Mouse (Mus musculus): Measurements from ENCODE around the gene Qars. TPM values are rescaled to one million over a fixed set of nuclear protein-coding genes. Genes with fewer than 3 reads are reported as not detected.
A peak's percentile ranks its signal among the peaks of the same experiment; 100 is the strongest.

Gene Qars
- 70.2 and 70.5 TPM in 2 replicates for polyA plus RNA-seq (2015; fragmentation: Nextera tagmentation; extraction: Ambion mirVana)

GRCm38 (mm10) chr9:108507619-108508434 lies at the start of gene Qars:
TSS of gene Qars (plus strand) at chr9:108507706.
- Histone ChIP-seq H3K4me2 (replicated peaks) (peak within 1 kb of the TSS; percentile 75), H3K9ac (replicated peaks) (peak within 1 kb of the TSS; percentile 64), H3K4me1 (replicated peaks) (peaks cover 19% of the 10 kb centered on the region), H3K4me3 (replicated peaks) (peak within 1 kb of the TSS; percentile 60), H3K27ac (peak within 1 kb of the TSS; percentile 79), H3K36me3 (peaks cover 38% of the 10 kb centered on the region), H3K27me3 (no peaks in the 10 kb centered on the region), H3K9me3 (no peaks in the 10 kb centered on the region)
- under 1% methylated on average over 37 of the region's 37 CpGs for WGBS
- peak; percentile 98 for ATAC-seq

- WGBS: 82% methylated on average over 1 of the region's 1 CpGs
- H3K36me3 ChIP-seq: peaks cover 28% of the 10 kb centered on the region
- peak; percentile 49 for ATAC-seq
- peak overlapping the region; percentile 85; the same call in 1 of the 2 replicates for H3K27ac ChIP-seq
- no peaks in the 10 kb centered on the region for H3K9me3 ChIP-seq
- H3K4me3 ChIP-seq (replicated peaks): peak overlapping the region; percentile 89
- H3K27me3 ChIP-seq: 0 out of 2 replicates have a peak, but pooled peaks cover 2% of the 10 kb centered on the region
- peaks cover 17% of the 10 kb centered on the region for H3K4me1 ChIP-seq (replicated peaks)
- peak overlapping the region; percentile 81 for H3K4me2 ChIP-seq (replicated peaks)
- H3K9ac ChIP-seq (replicated peaks): no peak overlapping the region
Measured at GRCm38 (mm10) chr9:108459939-108460318, 47.6 kb upstream of the Qars start.

GRCm38 (mm10) chr9:108460319-108461178 lies 47.0 kb upstream of the Qars start, which contains the start of gene Ccdc71:
TSS of gene Ccdc71 (plus strand) at chr9:108460527.
- Histone ChIP-seq H3K9ac (replicated peaks) (peak within 1 kb of the TSS; percentile 91), H3K4me3 (replicated peaks) (peak within 1 kb of the TSS; percentile 89), H3K27me3 (0 out of 2 replicates have a peak, but pooled peaks cover 2% of the 10 kb centered on the region), H3K9me3 (no peaks in the 10 kb centered on the region), H3K4me2 (replicated peaks) (peak within 1 kb of the TSS; percentile 81), H3K36me3 (peaks cover 34% of the 10 kb centered on the region), H3K4me1 (replicated peaks) (peaks cover 17% of the 10 kb centered on the region), H3K27ac (peak within 1 kb of the TSS; percentile 85)
- peak; percentile 83 for ATAC-seq
- under 1% methylated on average over 52 of the region's 52 CpGs for WGBS

- peak within 1 kb of the TSS; percentile 81 for H3K4me2 ChIP-seq (replicated peaks)
- H3K4me3 ChIP-seq (replicated peaks): peak within 1 kb of the TSS; percentile 89
- H3K27me3 ChIP-seq: 0 out of 2 replicates have a peak, but pooled peaks cover 2% of the 10 kb centered on the region
- 23% methylated on average over 11 of the region's 11 CpGs for WGBS
- peaks cover 40% of the 10 kb centered on the region for H3K36me3 ChIP-seq
- peak; percentile 28; the same call in 1 of the 2 replicates for ATAC-seq
- H3K9me3 ChIP-seq: no peaks in the 10 kb centered on the region
- H3K4me1 ChIP-seq (replicated peaks): peaks cover 17% of the 10 kb centered on the region
- H3K27ac ChIP-seq: peak within 1 kb of the TSS; percentile 85
- peak within 1 kb of the TSS; percentile 91 for H3K9ac ChIP-seq (replicated peaks)
Measured at GRCm38 (mm10) chr9:108461181-108461631, 46.3 kb upstream of the Qars start, which contains the start of gene Klhdc8b. TSS of gene Klhdc8b (minus strand) at chr9:108461581.

GRCm38 (mm10) chr9:108461675-108462074 lies 45.8 kb upstream of the Qars start:
- no peak for ATAC-seq
- Histone ChIP-seq H3K27ac (no peak overlapping the region), H3K9me3 (no peaks in the 10 kb centered on the region), H3K9ac (replicated peaks) (no peak overlapping the region; the same call in 1 of the 2 replicates), H3K27me3 (0 out of 2 replicates have a peak, but pooled peaks cover 2% of the 10 kb centered on the region), H3K4me1 (replicated peaks) (peaks cover 17% of the 10 kb centered on the region), H3K36me3 (peaks cover 44% of the 10 kb centered on the region), H3K4me2 (replicated peaks) (peak overlapping the region; percentile 81), H3K4me3 (replicated peaks) (peak overlapping the region; percentile 89)
- 84% methylated on average over 5 of the region's 5 CpGs for WGBS

- 0 out of 2 replicates have a peak overlapping the region, but pooled peaks have one; percentile 5 for H3K4me3 ChIP-seq (replicated peaks)
- ATAC-seq: no peak
- peaks cover 48% of the 10 kb centered on the region for H3K36me3 ChIP-seq
- no peaks in the 10 kb centered on the region for H3K9me3 ChIP-seq
- peak overlapping the region; percentile 81 for H3K4me2 ChIP-seq (replicated peaks)
- H3K27ac ChIP-seq: no peak overlapping the region
- 93% methylated on average over 10 of the region's 10 CpGs for WGBS
- H3K4me1 ChIP-seq (replicated peaks): peaks cover 17% of the 10 kb centered on the region
- 0 out of 2 replicates have a peak, but pooled peaks cover 2% of the 10 kb centered on the region for H3K27me3 ChIP-seq
- no peak overlapping the region for H3K9ac ChIP-seq (replicated peaks)
Measured at GRCm38 (mm10) chr9:108462192-108462591, 45.3 kb upstream of the Qars start.

- no peak overlapping the region for H3K4me2 ChIP-seq (replicated peaks)
- 97% methylated on average over 9 of the region's 9 CpGs for WGBS
- peaks cover 17% of the 10 kb centered on the region for H3K4me1 ChIP-seq (replicated peaks)
- peaks cover 55% of the 10 kb centered on the region for H3K36me3 ChIP-seq
- no peak overlapping the region for H3K27ac ChIP-seq
- no peak for ATAC-seq
- H3K27me3 ChIP-seq: 0 out of 2 replicates have a peak, but pooled peaks cover 2% of the 10 kb centered on the region
- no peak overlapping the region for H3K9ac ChIP-seq (replicated peaks)
- H3K9me3 ChIP-seq: no peaks in the 10 kb centered on the region
- H3K4me3 ChIP-seq (replicated peaks): no peak overlapping the region
Measured at GRCm38 (mm10) chr9:108463713-108464112, 43.8 kb upstream of the Qars start.

GRCm38 (mm10) chr9:108466219-108466618 lies 41.3 kb upstream of the Qars start:
- WGBS: 89% methylated on average over 2 of the region's 2 CpGs
- Histone ChIP-seq H3K9ac (replicated peaks) (no peak overlapping the region), H3K4me2 (replicated peaks) (no peak overlapping the region), H3K4me1 (replicated peaks) (peaks cover 13% of the 10 kb centered on the region), H3K27ac (no peak overlapping the region), H3K36me3 (peaks cover 55% of the 10 kb centered on the region), H3K27me3 (no peaks in the 10 kb centered on the region), H3K4me3 (replicated peaks) (no peak overlapping the region), H3K9me3 (no peaks in the 10 kb centered on the region)
- ATAC-seq: no peak

GRCm38 (mm10) chr9:108469430-108469829 lies 38.1 kb upstream of the Qars start:
- peaks cover 33% of the 10 kb centered on the region for H3K36me3 ChIP-seq
- H3K9ac ChIP-seq (replicated peaks): no peak overlapping the region
- no peak overlapping the region for H3K4me2 ChIP-seq (replicated peaks)
- H3K4me1 ChIP-seq (replicated peaks): no peaks in the 10 kb centered on the region
- no peak overlapping the region for H3K4me3 ChIP-seq (replicated peaks)
- ATAC-seq: no peak
- H3K9me3 ChIP-seq: no peaks in the 10 kb centered on the region
- no peak overlapping the region for H3K27ac ChIP-seq
- no peaks in the 10 kb centered on the region for H3K27me3 ChIP-seq
- 76% methylated on average over 5 of the region's 5 CpGs for WGBS

GRCm38 (mm10) chr9:108469845-108470244 lies 37.7 kb upstream of the Qars start:
- Histone ChIP-seq H3K4me2 (replicated peaks) (no peak overlapping the region), H3K27ac (no peak overlapping the region), H3K27me3 (no peaks in the 10 kb centered on the region), H3K4me3 (replicated peaks) (no peak overlapping the region), H3K4me1 (replicated peaks) (no peaks in the 10 kb centered on the region), H3K9me3 (no peaks in the 10 kb centered on the region), H3K36me3 (peaks cover 29% of the 10 kb centered on the region), H3K9ac (replicated peaks) (no peak overlapping the region)
- ATAC-seq: no peak
- WGBS: 81% methylated on average over 4 of the region's 4 CpGs

- H3K27ac ChIP-seq: no peak overlapping the region
- no peak overlapping the region for H3K4me3 ChIP-seq (replicated peaks)
- no peaks in the 10 kb centered on the region for H3K36me3 ChIP-seq
- ATAC-seq: no peak
- no peak overlapping the region for H3K4me2 ChIP-seq (replicated peaks)
- peaks cover 11% of the 10 kb centered on the region for H3K4me1 ChIP-seq (replicated peaks)
- H3K27me3 ChIP-seq: no peaks in the 10 kb centered on the region
- no peak overlapping the region for H3K9ac ChIP-seq (replicated peaks)
- 69% methylated on average over 1 of the region's 1 CpGs for WGBS
- no peaks in the 10 kb centered on the region for H3K9me3 ChIP-seq
Measured at GRCm38 (mm10) chr9:108474528-108474927, 33.0 kb upstream of the Qars start.

Measured in midbrain, embryonic 13.5 days (tissue).